Mouse (Mus musculus) lung, embryonic 16.5 days (tissue): ENCODE results near the gene Olfr282. TPM values are rescaled to one million over a fixed set of nuclear protein-coding genes. Genes with fewer than 3 reads are reported as not detected.
A peak's percentile ranks its signal among the peaks of the same experiment; 100 is the strongest.
"Not testable (repeated sequence)": the region's sequence is repeated elsewhere in the genome, so short reads cannot be mapped to it uniquely, and the experiment has no call there.

Source experiments
- ATAC-seq: fragments of 200-750 bp; cut with Nextera tagmentation; 2 replicates; pipeline ENCODE4 v1.8.0; 2017; ENCODE audit warnings: low read depth, mild to moderate bottlenecking, moderate library complexity
- H3K27ac ChIP-seq: fragments of 300-500 bp; sonication (generic); 2 replicates; pipeline ENCODE4 v1.5.1; 2014; ENCODE audit warnings: mild to moderate bottlenecking, control low read depth, low read length
- H3K27me3 ChIP-seq: fragments of 300-500 bp; sonication (generic); 2 replicates; pipeline ENCODE4 v1.6.1; 2014; ENCODE audit warnings: low read depth, low read length, mixed read lengths; ENCODE audit not compliant: control insufficient read depth, insufficient read depth
- H3K36me3 ChIP-seq: fragments of 300-500 bp; sonication (generic); 2 replicates; pipeline ENCODE4 v1.6.1; 2014; ENCODE audit warnings: low read length; ENCODE audit not compliant: control insufficient read depth, insufficient read depth
- H3K4me1 ChIP-seq: fragments of 300-500 bp; sonication (generic); replicated peaks from 2 replicates; pipeline ENCODE4 v1.6.1; 2014; ENCODE audit warnings: low read length, mixed read lengths; ENCODE audit not compliant: control insufficient read depth, insufficient read depth
- H3K4me2 ChIP-seq: fragments of 300-500 bp; sonication (generic); 2 replicates; pipeline ENCODE4 v1.6.1; 2014; ENCODE audit warnings: low read depth, low read length, control low read depth
- H3K4me3 ChIP-seq: fragments of 300-500 bp; sonication (generic); 2 replicates; pipeline ENCODE4 v1.5.1; 2014; ENCODE audit warnings: mild to moderate bottlenecking, low read length, control low read depth
- H3K9ac ChIP-seq: fragments of 300-500 bp; sonication (generic); 2 replicates; pipeline ENCODE4 v1.6.1; 2014; ENCODE audit warnings: low read length, control low read depth
- H3K9me3 ChIP-seq: fragments of 300-500 bp; sonication (generic); 2 replicates; pipeline ENCODE4 v1.6.1; 2016; ENCODE audit warnings: low read length; ENCODE audit not compliant: control insufficient read depth
- WGBS: fragments of 180-500 bp; shearing (Covaris S2); extraction: QIAGEN DNeasy Blood & Tissue Kit; methylation state at CpG from one replicate; pipeline ENCODE4 v1.1.7; 2014; 5-methylcytosine and 5-hydroxymethylcytosine counted together
- polyA plus RNA-seq: library from polyadenylated mRNA; unstranded; fragments of >200 nt; fragmentation: Nextera tagmentation; extraction: Ambion mirVana; gene quantifications from 2 replicates; pipeline ENCODE4 v1.2.1, GENCODE M21; 2015

Olfr282 gene
- polyA plus RNA-seq, result not detected in 2 replicates

GRCm38 (mm10) chr15:98430925-98431324, at the start of gene Olfr282:
Gene Olfr282, plus strand, starts transcription at chr15:98431225.
- not testable (repeated sequence) for H3K27ac ChIP-seq, H3K27me3 ChIP-seq, H3K4me3 ChIP-seq, H3K9ac ChIP-seq, H3K4me2 ChIP-seq, H3K36me3 ChIP-seq, H3K4me1 ChIP-seq, ATAC-seq, H3K9me3 ChIP-seq
- WGBS, result 58% methylated on average over 5 of the region's 5 CpGs

DNA sequence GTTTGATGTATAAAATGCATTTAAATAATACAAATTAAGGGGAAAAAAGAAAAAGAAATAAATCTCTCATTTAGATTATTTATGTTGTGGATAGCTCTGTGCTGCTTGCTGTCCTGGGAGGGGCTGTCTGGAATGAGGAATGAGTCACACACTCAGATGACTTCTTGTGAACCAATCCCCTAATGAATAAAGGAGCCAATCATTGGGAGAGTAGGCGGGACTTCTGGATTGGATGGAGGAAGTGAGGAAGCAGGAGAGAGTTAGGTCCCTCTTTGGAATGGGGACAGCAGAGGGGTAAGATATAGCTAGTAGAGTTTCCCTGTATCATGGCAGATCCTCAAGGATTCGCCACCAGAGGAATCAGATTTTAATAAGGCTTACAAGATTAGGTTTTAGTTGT, 43.4 kb upstream of the Olfr282 start:
- no peak overlapping the region for H3K4me2 ChIP-seq
- 75% methylated on average over 2 of the region's 2 CpGs for WGBS
- H3K4me3 ChIP-seq, result no peak overlapping the region
- H3K36me3 ChIP-seq, result no peaks in the 10 kb centered on the region
- H3K27ac ChIP-seq, result no peak overlapping the region
- no peak for ATAC-seq
- no peaks in the 10 kb centered on the region for H3K9me3 ChIP-seq
- H3K27me3 ChIP-seq, result no peaks in the 10 kb centered on the region
- peaks cover 4% of the 10 kb centered on the region; the same call in 1 of the 2 replicates for H3K4me1 ChIP-seq
- H3K9ac ChIP-seq, result no peak overlapping the region

GRCm38 (mm10) chr15:98389796-98390195, 41.2 kb upstream of the Olfr282 start:
- Histone ChIP-seq H3K4me1 (peaks cover 4% of the 10 kb centered on the region; the same call in 1 of the 2 replicates), H3K27me3 (no peaks in the 10 kb centered on the region), H3K9ac (no peak overlapping the region), H3K36me3 (no peaks in the 10 kb centered on the region), H3K4me2 (no peak overlapping the region), H3K27ac (no peak overlapping the region), H3K4me3 (no peak overlapping the region), H3K9me3 (no peaks in the 10 kb centered on the region)
- 20% methylated on average over 7 of the region's 7 CpGs for WGBS
- peak; percentile 36 for ATAC-seq

GRCm38 (mm10) chr15:98391081-98391902, 39.7 kb upstream of the Olfr282 start:
- H3K36me3 ChIP-seq, result no peaks in the 10 kb centered on the region
- peaks cover 4% of the 10 kb centered on the region; the same call in 1 of the 2 replicates for H3K4me1 ChIP-seq
- no peak overlapping the region for H3K9ac ChIP-seq
- H3K4me3 ChIP-seq, result no peak overlapping the region
- 58% methylated on average over 10 of the region's 10 CpGs for WGBS
- H3K27ac ChIP-seq, result no peak overlapping the region; the same call in 1 of the 2 replicates
- H3K4me2 ChIP-seq, result no peak overlapping the region
- no peak; the same call in 1 of the 2 replicates for ATAC-seq
- H3K27me3 ChIP-seq, result no peaks in the 10 kb centered on the region
- H3K9me3 ChIP-seq, result no peaks in the 10 kb centered on the region

DNA sequence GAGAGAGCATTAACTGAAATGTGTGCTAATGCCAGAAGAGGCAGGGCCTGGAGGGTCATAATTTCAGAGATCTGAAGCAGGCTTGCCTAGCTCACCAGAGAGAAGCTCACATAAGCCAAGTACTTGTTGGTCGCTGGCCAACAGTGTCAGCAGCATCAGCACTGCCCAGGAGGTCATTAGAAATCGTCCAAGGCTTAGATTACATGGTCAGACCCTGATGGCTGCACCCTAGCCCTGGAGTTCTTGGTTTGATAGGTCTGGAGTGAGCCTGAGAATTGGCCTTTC, 39.2 kb upstream of the Olfr282 start:
- no peak overlapping the region for H3K4me2 ChIP-seq
- peak overlapping the region; percentile 19; the same call in 1 of the 2 replicates for H3K27ac ChIP-seq
- H3K27me3 ChIP-seq, result no peaks in the 10 kb centered on the region
- no peaks in the 10 kb centered on the region for H3K36me3 ChIP-seq
- ATAC-seq, result peak; percentile 80
- H3K9me3 ChIP-seq, result no peaks in the 10 kb centered on the region
- no peak overlapping the region for H3K9ac ChIP-seq
- peaks cover 4% of the 10 kb centered on the region; the same call in 1 of the 2 replicates for H3K4me1 ChIP-seq
- no peak overlapping the region for H3K4me3 ChIP-seq
- 27% methylated on average over 2 of the region's 2 CpGs for WGBS

- H3K9ac ChIP-seq, result no peak overlapping the region
- H3K4me1 ChIP-seq, result no peaks in the 10 kb centered on the region
- no peaks in the 10 kb centered on the region for H3K27me3 ChIP-seq
- H3K36me3 ChIP-seq, result no peaks in the 10 kb centered on the region
- WGBS, result 54% methylated on average over 1 of the region's 1 CpGs
- H3K9me3 ChIP-seq, result no peaks in the 10 kb centered on the region
- no peak overlapping the region for H3K27ac ChIP-seq
- H3K4me3 ChIP-seq, result no peak overlapping the region
- no peak overlapping the region for H3K4me2 ChIP-seq
- no peak for ATAC-seq
These were observed 33.9 kb upstream of the Olfr282 start for GRCm38 (mm10) chr15:98397136-98397535.

GRCm38 (mm10) chr15:98402356-98402755, 28.7 kb upstream of the Olfr282 start:
- no peak overlapping the region for H3K4me2 ChIP-seq
- ATAC-seq, result no peak
- H3K27ac ChIP-seq, result no peak overlapping the region
- no peaks in the 10 kb centered on the region for H3K9me3 ChIP-seq
- 85% methylated on average over 10 of the region's 10 CpGs for WGBS
- no peak overlapping the region for H3K9ac ChIP-seq
- no peaks in the 10 kb centered on the region for H3K36me3 ChIP-seq
- H3K27me3 ChIP-seq, result no peaks in the 10 kb centered on the region
- no peak overlapping the region for H3K4me3 ChIP-seq
- no peaks in the 10 kb centered on the region for H3K4me1 ChIP-seq

DNA sequence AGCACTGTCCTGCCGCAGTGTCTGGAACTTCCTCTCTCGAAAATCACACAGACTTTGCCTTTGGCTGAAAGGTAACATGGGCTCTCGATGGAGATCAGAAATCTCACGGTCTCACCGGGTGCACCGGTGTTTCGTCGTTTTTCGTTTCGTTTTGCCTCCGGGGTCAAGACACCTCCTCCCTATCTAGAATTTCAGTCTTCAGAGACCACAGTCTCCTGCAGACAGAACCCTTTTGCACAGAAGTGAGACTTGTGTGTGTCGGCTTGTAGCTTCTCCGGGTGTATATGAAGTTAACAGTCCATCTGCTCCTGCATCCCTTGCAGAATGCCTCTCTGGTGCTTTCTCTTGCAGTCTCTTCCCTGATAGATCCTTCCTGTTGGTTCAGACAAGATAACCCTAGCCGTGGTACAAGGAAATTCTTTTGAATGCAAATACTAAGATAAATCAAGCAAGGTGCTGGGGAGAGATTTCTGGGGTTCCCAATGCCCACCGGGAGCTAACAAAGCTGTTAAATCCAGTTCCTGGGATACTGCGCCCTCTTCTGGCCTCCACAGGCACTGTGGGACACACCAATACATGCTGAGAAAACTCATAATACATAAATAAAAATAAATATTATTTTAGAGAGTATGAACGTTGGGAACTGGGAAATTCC, 22.5 kb upstream of the Olfr282 start:
- Histone ChIP-seq H3K9ac (no peak overlapping the region), H3K9me3 (no peaks in the 10 kb centered on the region), H3K27me3 (no peaks in the 10 kb centered on the region), H3K27ac (no peak overlapping the region), H3K4me2 (no peak overlapping the region), H3K4me3 (no peak overlapping the region), H3K36me3 (no peaks in the 10 kb centered on the region), H3K4me1 (no peaks in the 10 kb centered on the region)
- WGBS, result 64% methylated on average over 17 of the region's 17 CpGs
- ATAC-seq, result no peak

- 73% methylated on average over 2 of the region's 2 CpGs for WGBS
- Histone ChIP-seq H3K27me3 (no peaks in the 10 kb centered on the region), H3K4me1 (no peaks in the 10 kb centered on the region), H3K36me3 (no peaks in the 10 kb centered on the region), H3K4me3 (no peak overlapping the region), H3K27ac (no peak overlapping the region), H3K9me3 (no peaks in the 10 kb centered on the region), H3K4me2 (no peak overlapping the region), H3K9ac (no peak overlapping the region)
- no peak for ATAC-seq
These were observed 21.4 kb upstream of the Olfr282 start for GRCm38 (mm10) chr15:98409635-98410034.
